Mouse (Mus musculus): ENCODE results near the gene Mturn. TPM values are rescaled to one million over a fixed set of nuclear protein-coding genes. Genes with fewer than 3 reads are reported as not detected.

Gene Mturn
- polyA plus RNA-seq, 1 experiment = 1.4 TPM

GRCm38 (mm10) chr6:54657861-54658260, 23.6 kb upstream of the Mturn start:
- TF ChIP-seq MAX (IDR thresholded peaks at IDR 0.05; ENCODE audit: low read depth) = no peak
- TF ChIP-seq SRF (IDR thresholded peaks at IDR 0.05; ENCODE audit: control insufficient read depth, insufficient read length, low read depth) = no peak
- no peak for TF ChIP-seq POLR2AphosphoS2 (IDR thresholded peaks at IDR 0.05; ENCODE audit: insufficient read length, low read depth)
- TF ChIP-seq TCF3 (IDR thresholded peaks at IDR 0.05; ENCODE audit: insufficient read length, low read depth) = no peak
- TF ChIP-seq E2F4 (IDR thresholded peaks at IDR 0.05; ENCODE audit: insufficient read depth) = no peak
- no peak for TF ChIP-seq MYOG (IDR thresholded peaks at IDR 0.05; ENCODE audit: control insufficient read depth in 1 of 3, insufficient read depth in 1 of 3, insufficient read length in 2 of 3, low read depth in 2 of 3)
- TF ChIP-seq POLR2A (IDR thresholded peaks at IDR 0.05; ENCODE audit: insufficient read length, low read depth) = no peak
- no peak for TF ChIP-seq MYOD1 (IDR thresholded peaks at IDR 0.05; ENCODE audit: control insufficient read depth in 1 of 3, insufficient read length in 2 of 3, low read depth in 2 of 3)
- no peak for TF ChIP-seq REST (IDR thresholded peaks at IDR 0.05; ENCODE audit: insufficient read depth, insufficient read length)
- TF ChIP-seq USF1 (IDR thresholded peaks at IDR 0.05; ENCODE audit: low read depth) = no peak
- TF ChIP-seq CEBPB (IDR thresholded peaks at IDR 0.05; ENCODE audit: insufficient read depth, poor library complexity, severe bottlenecking) = no peak
- no peak for TF ChIP-seq TCF12 (IDR thresholded peaks at IDR 0.05; ENCODE audit: insufficient read depth, poor library complexity, severe bottlenecking)
- Histone ChIP-seq H3K4me3 (no peak overlapping the region), H3K36me3 (ENCODE audit: control insufficient read depth, insufficient read depth) (no peaks in the 10 kb centered on the region), H3ac (ENCODE audit: control insufficient read depth, insufficient read length) (no peak overlapping the region), H3K4me2 (ENCODE audit: low read depth) (no peak overlapping the region), H3K27me3 (ENCODE audit: control insufficient read depth, insufficient read depth, insufficient read length) (no peaks in the 10 kb centered on the region), H3K79me2 (ENCODE audit: control insufficient read depth, insufficient read depth) (no peaks in the 10 kb centered on the region)

GRCm38 (mm10) chr6:54669868-54670267, 11.6 kb upstream of the Mturn start:
- no peak overlapping the region for H3K4me3 ChIP-seq
- no peaks in the 10 kb centered on the region for H3K36me3 ChIP-seq (ENCODE audit: control insufficient read depth, insufficient read depth)
- no peak overlapping the region for H3ac ChIP-seq (ENCODE audit: control insufficient read depth, insufficient read length)
- no peak overlapping the region for H3K4me2 ChIP-seq (ENCODE audit: low read depth)
- TF ChIP-seq SRF (IDR thresholded peaks at IDR 0.05; ENCODE audit: control insufficient read depth, insufficient read length, low read depth) (no peak), E2F4 (IDR thresholded peaks at IDR 0.05; ENCODE audit: insufficient read depth) (no peak), MYOD1 (IDR thresholded peaks at IDR 0.05; ENCODE audit: control insufficient read depth in 1 of 3, insufficient read length in 2 of 3, low read depth in 2 of 3) (no peak), TCF3 (IDR thresholded peaks at IDR 0.05; ENCODE audit: insufficient read length, low read depth) (no peak), CEBPB (IDR thresholded peaks at IDR 0.05; ENCODE audit: insufficient read depth, poor library complexity, severe bottlenecking) (no peak), POLR2A (IDR thresholded peaks at IDR 0.05; ENCODE audit: insufficient read length, low read depth) (no peak), POLR2AphosphoS2 (IDR thresholded peaks at IDR 0.05; ENCODE audit: insufficient read length, low read depth) (no peak), REST (IDR thresholded peaks at IDR 0.05; ENCODE audit: insufficient read depth, insufficient read length) (no peak), MYOG (IDR thresholded peaks at IDR 0.05; ENCODE audit: control insufficient read depth in 1 of 3, insufficient read depth in 1 of 3, insufficient read length in 2 of 3, low read depth in 2 of 3) (no peak), TCF12 (IDR thresholded peaks at IDR 0.05; ENCODE audit: insufficient read depth, poor library complexity, severe bottlenecking) (no peak)
- H3K27me3 ChIP-seq (ENCODE audit: control insufficient read depth, insufficient read depth, insufficient read length) = peaks cover 7% of the 10 kb centered on the region
- H3K79me2 ChIP-seq (ENCODE audit: control insufficient read depth, insufficient read depth) = no peaks in the 10 kb centered on the region

GRCm38 (mm10) chr6:54672901-54673300, 8.5 kb upstream of the Mturn start:
- no peak overlapping the region for H3K4me2 ChIP-seq (ENCODE audit: low read depth)
- no peaks in the 10 kb centered on the region for H3K36me3 ChIP-seq (ENCODE audit: control insufficient read depth, insufficient read depth)
- no peak overlapping the region for H3ac ChIP-seq (ENCODE audit: control insufficient read depth, insufficient read length)
- TF ChIP-seq MYOD1 (IDR thresholded peaks at IDR 0.05; ENCODE audit: control insufficient read depth in 1 of 3, insufficient read length in 2 of 3, low read depth in 2 of 3) = no peak
- TF ChIP-seq CEBPB (IDR thresholded peaks at IDR 0.05; ENCODE audit: insufficient read depth, poor library complexity, severe bottlenecking) = no peak
- no peak for TF ChIP-seq POLR2AphosphoS2 (IDR thresholded peaks at IDR 0.05; ENCODE audit: insufficient read length, low read depth)
- no peak for TF ChIP-seq E2F4 (IDR thresholded peaks at IDR 0.05; ENCODE audit: insufficient read depth)
- no peak for TF ChIP-seq MAX (IDR thresholded peaks at IDR 0.05; ENCODE audit: low read depth)
- TF ChIP-seq TCF12 (IDR thresholded peaks at IDR 0.05; ENCODE audit: insufficient read depth, poor library complexity, severe bottlenecking) = no peak
- TF ChIP-seq TCF3 (IDR thresholded peaks at IDR 0.05; ENCODE audit: insufficient read length, low read depth) = no peak
- TF ChIP-seq REST (IDR thresholded peaks at IDR 0.05; ENCODE audit: insufficient read depth, insufficient read length) = no peak
- no peak for TF ChIP-seq SRF (IDR thresholded peaks at IDR 0.05; ENCODE audit: control insufficient read depth, insufficient read length, low read depth)
- TF ChIP-seq POLR2A (IDR thresholded peaks at IDR 0.05; ENCODE audit: insufficient read length, low read depth) = no peak
- TF ChIP-seq USF1 (IDR thresholded peaks at IDR 0.05; ENCODE audit: low read depth) = no peak
- no peak for TF ChIP-seq MYOG (IDR thresholded peaks at IDR 0.05; ENCODE audit: control insufficient read depth in 1 of 3, insufficient read depth in 1 of 3, insufficient read length in 2 of 3, low read depth in 2 of 3)
- H3K27me3 ChIP-seq (ENCODE audit: control insufficient read depth, insufficient read depth, insufficient read length) = peaks cover 7% of the 10 kb centered on the region
- no peak overlapping the region for H3K4me3 ChIP-seq
- H3K79me2 ChIP-seq (ENCODE audit: control insufficient read depth, insufficient read depth) = no peaks in the 10 kb centered on the region

- H3K36me3 ChIP-seq (ENCODE audit: control insufficient read depth, insufficient read depth) = no peaks in the 10 kb centered on the region
- no peak overlapping the region for H3ac ChIP-seq (ENCODE audit: control insufficient read depth, insufficient read length)
- no peaks in the 10 kb centered on the region for H3K79me2 ChIP-seq (ENCODE audit: control insufficient read depth, insufficient read depth)
- H3K27me3 ChIP-seq (ENCODE audit: control insufficient read depth, insufficient read depth, insufficient read length) = peaks cover 4% of the 10 kb centered on the region
- H3K4me2 ChIP-seq (ENCODE audit: low read depth) = no peak overlapping the region
- TF ChIP-seq MYOG (IDR thresholded peaks at IDR 0.05; ENCODE audit: control insufficient read depth in 1 of 3, insufficient read depth in 1 of 3, insufficient read length in 2 of 3, low read depth in 2 of 3) (no peak), REST (IDR thresholded peaks at IDR 0.05; ENCODE audit: insufficient read depth, insufficient read length) (no peak), TCF12 (IDR thresholded peaks at IDR 0.05; ENCODE audit: insufficient read depth, poor library complexity, severe bottlenecking) (no peak), POLR2AphosphoS2 (IDR thresholded peaks at IDR 0.05; ENCODE audit: insufficient read length, low read depth) (no peak), E2F4 (IDR thresholded peaks at IDR 0.05; ENCODE audit: insufficient read depth) (no peak), MAX (IDR thresholded peaks at IDR 0.05; ENCODE audit: low read depth) (no peak), TCF3 (IDR thresholded peaks at IDR 0.05; ENCODE audit: insufficient read length, low read depth) (no peak), MYOD1 (IDR thresholded peaks at IDR 0.05; ENCODE audit: control insufficient read depth in 1 of 3, insufficient read length in 2 of 3, low read depth in 2 of 3) (no peak)
- H3K4me3 ChIP-seq = no peak overlapping the region
These were observed 1.7 kb upstream of the Mturn start for GRCm38 (mm10) chr6:54679686-54680085.
